11 mouse cellular contexts compared by ENCODE assay signal in genomic region chr3:38912768-38913487, GRCm38 (mm10). TPM values are rescaled to one million over a fixed set of nuclear protein-coding genes. Genes with fewer than 3 reads are reported as not detected.
A peak's percentile ranks its signal among the peaks of the same experiment; 100 is the strongest.
DNase-seq lines count a peak whose midpoint lies in the region; ATAC-seq and TF ChIP-seq lines count a peak whose summit lies in the region.
"Had no signal": no experiment of that assay in that cellular context is flagged by ENCODE, and none has a peak within 500 bp of the region (broad histone marks: within the 10 kb centered on the region; RNA-seq: fewer than 3 reads in every experiment).

No protein-coding gene starts in this region.

- H3K4me1 ChIP-seq in embryonic facial prominence, embryonic 11.5 days (ENCODE audit: control insufficient read depth, insufficient read depth, low read length), result no peaks in the 10 kb centered on the region
- H3K4me1 ChIP-seq in embryonic facial prominence, embryonic 10.5 days, result peaks cover 12% of the 10 kb centered on the region
- peaks cover 14% of the 10 kb centered on the region; the same call in 1 of the 2 replicates for H3K4me1 ChIP-seq in kidney, postnatal 0 days (replicated peaks; ENCODE audit: insufficient read depth, low read length)
- peaks cover 22% of the 10 kb centered on the region for H3K4me1 ChIP-seq in hindbrain, embryonic 14.5 days (replicated peaks; ENCODE audit: control insufficient read depth, insufficient read depth, low read length)
- H3K4me1 ChIP-seq in neural tube, embryonic 12.5 days, result peaks cover 36% of the 10 kb centered on the region

- H3K9me3 ChIP-seq in embryonic facial prominence, embryonic 11.5 days (replicated peaks; ENCODE audit: control insufficient read depth, low read length), result no peaks in the 10 kb centered on the region
- H3K9me3 ChIP-seq in embryonic facial prominence, embryonic 10.5 days, result no peaks in the 10 kb centered on the region
- no peaks in the 10 kb centered on the region for H3K9me3 ChIP-seq in kidney, postnatal 0 days (replicated peaks; ENCODE audit: low read length)
- no peaks in the 10 kb centered on the region for H3K9me3 ChIP-seq in hindbrain, embryonic 14.5 days (ENCODE audit: control insufficient read depth, low read length)
- H3K9me3 ChIP-seq in neural tube, embryonic 12.5 days, result no peaks in the 10 kb centered on the region
- H3K9me3 ChIP-seq: embryonic facial prominence, embryonic 15.5 days had no signal

- no peaks in the 10 kb centered on the region for H3K36me3 ChIP-seq in embryonic facial prominence, embryonic 11.5 days (replicated peaks; ENCODE audit: control insufficient read depth, insufficient read depth, low read depth, low read length)
- H3K36me3 ChIP-seq in embryonic facial prominence, embryonic 10.5 days (replicated peaks), result no peaks in the 10 kb centered on the region; the same call in 1 of the 2 replicates
- H3K36me3 ChIP-seq in kidney, postnatal 0 days (ENCODE audit: insufficient read depth, low read length), result no peaks in the 10 kb centered on the region
- H3K36me3 ChIP-seq in hindbrain, embryonic 14.5 days (replicated peaks; ENCODE audit: control insufficient read depth, insufficient read depth), result no peaks in the 10 kb centered on the region; the same call in 1 of the 2 replicates
- H3K36me3 ChIP-seq in neural tube, embryonic 12.5 days, result no peaks in the 10 kb centered on the region
- H3K36me3 ChIP-seq: embryonic facial prominence, embryonic 15.5 days had no signal

- H3K4me3 ChIP-seq in embryonic facial prominence, embryonic 11.5 days (ENCODE audit: low read depth, low read length), result no peak overlapping the region
- H3K4me3 ChIP-seq in embryonic facial prominence, embryonic 10.5 days, result no peak overlapping the region
- H3K4me3 ChIP-seq in kidney, postnatal 0 days (replicated peaks; ENCODE audit: low read depth, low read length), result no peak overlapping the region
- no peak overlapping the region for H3K4me3 ChIP-seq in hindbrain, embryonic 14.5 days (replicated peaks; ENCODE audit: low read length)
- no peak overlapping the region for H3K4me3 ChIP-seq in neural tube, embryonic 12.5 days
- H3K4me3 ChIP-seq: embryonic facial prominence, embryonic 15.5 days; heart, adult 2 months had no signal

- WGBS in embryonic facial prominence, embryonic 11.5 days, result 46% methylated on average over 5 of the region's 5 CpGs
- 52% methylated on average over 5 of the region's 5 CpGs for WGBS in embryonic facial prominence, embryonic 10.5 days
- WGBS in kidney, postnatal 0 days, result 28% methylated on average over 5 of the region's 5 CpGs
- 17% methylated on average over 5 of the region's 5 CpGs for WGBS in hindbrain, embryonic 14.5 days
- WGBS in neural tube, embryonic 12.5 days, result 32% methylated on average over 5 of the region's 5 CpGs

- H3K9ac ChIP-seq in embryonic facial prominence, embryonic 11.5 days (replicated peaks; ENCODE audit: low read length), result no peak overlapping the region
- no peak overlapping the region for H3K9ac ChIP-seq in kidney, postnatal 0 days (ENCODE audit: low read depth, low read length)
- H3K9ac ChIP-seq in hindbrain, embryonic 14.5 days, result no peak overlapping the region
- H3K9ac ChIP-seq in neural tube, embryonic 12.5 days, result no peak overlapping the region
- H3K9ac ChIP-seq: embryonic facial prominence, embryonic 15.5 days had no signal

- no peaks in the 10 kb centered on the region for H3K27me3 ChIP-seq in embryonic facial prominence, embryonic 11.5 days (ENCODE audit: control insufficient read depth, insufficient read depth, low read length)
- 0 out of 2 replicates have a peak, but pooled peaks cover under 1% of the 10 kb centered on the region for H3K27me3 ChIP-seq in embryonic facial prominence, embryonic 10.5 days (replicated peaks; ENCODE audit: low read depth, poor library complexity, severe bottlenecking)
- no peaks in the 10 kb centered on the region for H3K27me3 ChIP-seq in kidney, postnatal 0 days (ENCODE audit: insufficient read depth, low read length)
- no peaks in the 10 kb centered on the region for H3K27me3 ChIP-seq in hindbrain, embryonic 14.5 days (ENCODE audit: control insufficient read depth, insufficient read depth, low read length)
- no peaks in the 10 kb centered on the region for H3K27me3 ChIP-seq in neural tube, embryonic 12.5 days (replicated peaks)
- H3K27me3 ChIP-seq: embryonic facial prominence, embryonic 15.5 days had no signal

- no peak for TF ChIP-seq CTCF in kidney, postnatal 0 days (IDR thresholded peaks at IDR 0.05; ENCODE audit: low read depth)

- no peak overlapping the region for H3K4me2 ChIP-seq in embryonic facial prominence, embryonic 11.5 days (ENCODE audit: low read depth, low read length)
- H3K4me2 ChIP-seq in kidney, postnatal 0 days (ENCODE audit: low read length), result peak overlapping the region; percentile 21; the same call in 1 of the 2 replicates
- 0 out of 2 replicates have a peak overlapping the region, but pooled peaks have one; percentile 17 for H3K4me2 ChIP-seq in hindbrain, embryonic 14.5 days (replicated peaks)
- H3K4me2 ChIP-seq in neural tube, embryonic 12.5 days (replicated peaks), result 0 out of 2 replicates have a peak overlapping the region, but pooled peaks have one; percentile 28
- H3K4me2 ChIP-seq: embryonic facial prominence, embryonic 15.5 days had no signal

- H3K27ac ChIP-seq in embryonic facial prominence, embryonic 11.5 days (replicated peaks; ENCODE audit: low read depth, low read length), result no peak overlapping the region
- no peak overlapping the region for H3K27ac ChIP-seq in embryonic facial prominence, embryonic 10.5 days (replicated peaks)
- no peak overlapping the region for H3K27ac ChIP-seq in kidney, postnatal 0 days
- H3K27ac ChIP-seq in hindbrain, embryonic 14.5 days, result 0 out of 2 replicates have a peak overlapping the region, but pooled peaks have one; percentile 27
- H3K27ac ChIP-seq in neural tube, embryonic 12.5 days, result no peak overlapping the region
- H3K27ac ChIP-seq: embryonic facial prominence, embryonic 15.5 days had no signal

- 0 out of 2 replicates have a peak, but pooled peaks have one; percentile 44 for ATAC-seq in embryonic facial prominence, embryonic 11.5 days (replicated peaks; ENCODE audit: insufficient number of reproducible peaks, low FRiP score, low TSS enrichment, low read depth)
- ATAC-seq in kidney, postnatal 0 days (replicated peaks; ENCODE audit: low FRiP score, low read depth), result peak; percentile 65; the same call in 1 of the 2 replicates
- ATAC-seq in hindbrain, embryonic 14.5 days (ENCODE audit: low FRiP score), result peak; percentile 52; the same call in 1 of the 2 replicates
- peak; percentile 79 for ATAC-seq in neural tube, embryonic 12.5 days (ENCODE audit: low FRiP score, low read depth)

- no peak for DNase-seq in embryonic facial prominence, embryonic 11.5 days (ENCODE audit: low spot score)
- DNase-seq in embryonic facial prominence, embryonic 10.5 days (ENCODE audit: low spot score), result no peak
- DNase-seq in kidney, postnatal 0 days (ENCODE audit: low spot score), result peak; percentile 90
- no peak for DNase-seq in kidney, adult 9 months
- DNase-seq in hindbrain, embryonic 14.5 days (ENCODE audit: low spot score), result no peak
- DNase-seq in heart, adult 9 months (ENCODE audit: low spot score in 2 of 2), result no peak
- no peak for DNase-seq in cerebellum, postnatal 25 days
- DNase-seq: cerebellum, postnatal 14 days; heart, adult 2 months had no signal

RNA-seq across cellular contexts. Expression of gene Fat4, which starts 26.2 kb away (rescaled TPM):
- 14.0 and 14.8 TPM in 2 replicates for polyA plus RNA-seq in embryonic facial prominence, embryonic 11.5 days (2014; fragmentation: Nextera tagmentation; extraction: Ambion mirVana)
- polyA plus RNA-seq in embryonic facial prominence, embryonic 10.5 days (2016; fragmentation: Nextera tagmentation; extraction: Ambion mirVana), result 7.1 and 7.6 TPM in 2 replicates
- polyA plus RNA-seq in kidney, postnatal 0 days (2015; fragmentation: Nextera tagmentation; extraction: Ambion mirVana), result 3.9 and 4.1 TPM in 2 replicates
- 15.8 and 18.2 TPM in 2 replicates for polyA plus RNA-seq in hindbrain, embryonic 14.5 days (2014; fragmentation: Nextera tagmentation; extraction: Ambion mirVana)
- polyA plus RNA-seq in neural tube, embryonic 12.5 days (2016; fragmentation: Nextera tagmentation; extraction: Ambion mirVana), result 12.1 and 13.0 TPM in 2 replicates
